Mouse (Mus musculus) liver, embryonic 11.5 days (tissue): ENCODE measurements around the gene Itga1. TPM values are rescaled to one million over a fixed set of nuclear protein-coding genes. Genes with fewer than 3 reads are reported as not detected.
A peak's percentile ranks its signal among the peaks of the same experiment; 100 is the strongest.

Experiments
- ATAC-seq: fragments of 200-750 bp; cut with Nextera tagmentation; replicated peaks from 2 replicates; pipeline ENCODE4 v1.8.0; 2017; ENCODE audit warnings: moderate number of reproducible peaks, mild to moderate bottlenecking, moderate TSS enrichment, moderate library complexity; ENCODE audit not compliant: low FRiP score
- DNase-seq: peaks from one replicate; pipeline ENCODE4 v3.0.0-alpha.2; 2017; ENCODE audit warnings: low spot score
- H3K27ac ChIP-seq: fragments of 300-500 bp; sonication (generic); 2 replicates; pipeline ENCODE4 v1.5.1; 2014; ENCODE audit warnings: mild to moderate bottlenecking, low read depth, low read length, control low read depth
- H3K27me3 ChIP-seq: fragments of 300-500 bp; sonication (generic); replicated peaks from 2 replicates; pipeline ENCODE4 v1.6.1; 2014; ENCODE audit warnings: low read length, mixed read lengths; ENCODE audit not compliant: control insufficient read depth, insufficient read depth
- H3K36me3 ChIP-seq: fragments of 300-500 bp; sonication (generic); 2 replicates; pipeline ENCODE4 v1.6.1; 2014; ENCODE audit warnings: mild to moderate bottlenecking, low read length, moderate library complexity, mixed read lengths; ENCODE audit not compliant: control insufficient read depth, insufficient read depth
- H3K4me1 ChIP-seq: fragments of 300-500 bp; sonication (generic); replicated peaks from 2 replicates; pipeline ENCODE4 v1.6.1; 2014; ENCODE audit warnings: low read length, mixed read lengths; ENCODE audit not compliant: control insufficient read depth, insufficient read depth
- H3K4me2 ChIP-seq: fragments of 300-500 bp; sonication (generic); 2 replicates; pipeline ENCODE4 v1.6.1; 2014; ENCODE audit warnings: mild to moderate bottlenecking, control low read depth, moderate library complexity
- H3K4me3 ChIP-seq: fragments of 300-500 bp; sonication (generic); 2 replicates; pipeline ENCODE4 v1.5.1; 2014; ENCODE audit warnings: low read depth, low read length, control low read depth
- H3K9ac ChIP-seq: fragments of 300-500 bp; sonication (generic); 2 replicates; pipeline ENCODE4 v1.6.1; 2014; ENCODE audit warnings: low read depth, low read length, control low read depth
- H3K9me3 ChIP-seq: fragments of 300-500 bp; sonication (generic); 2 replicates; pipeline ENCODE4 v1.6.1; 2016; ENCODE audit warnings: low read length, inconsistent platforms, mixed read lengths; ENCODE audit not compliant: control insufficient read depth
- whole genome bisulfite sequencing: fragments of 180-500 bp; shearing (Covaris S2); extraction: QIAGEN DNeasy Blood & Tissue Kit; methylation state at CpG from one replicate; pipeline ENCODE4 v1.1.7; 2014; 5-methylcytosine and 5-hydroxymethylcytosine counted together
- polyA plus RNA-seq: library from polyadenylated mRNA; unstranded; fragments of >200 nt; fragmentation: Nextera tagmentation; extraction: Ambion mirVana; gene quantifications from 2 replicates; pipeline ENCODE4 v1.2.1, GENCODE M21; 2014

The Itga1 gene
- polyA plus RNA-seq, 1 experiment from 2014 or later = 3.9 TPM

DNA sequence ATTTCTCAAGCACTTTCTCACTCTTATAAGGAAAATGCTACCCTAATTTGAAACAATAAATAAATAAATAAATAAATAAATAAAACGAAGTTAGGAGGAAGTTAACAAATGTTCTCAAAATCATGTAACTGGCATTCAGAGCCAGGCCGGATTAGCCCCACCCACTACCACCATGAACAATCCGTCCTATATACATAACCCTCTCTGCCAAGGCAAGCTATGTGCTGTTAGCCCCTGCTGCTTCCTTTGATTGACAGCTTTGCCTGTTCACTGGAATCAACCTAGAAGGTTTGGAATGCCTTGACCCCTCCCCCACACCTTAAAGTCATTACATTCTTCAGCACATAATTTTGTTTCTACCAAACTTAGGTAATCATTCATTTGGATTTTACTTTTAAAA lies 10.3 kb downstream of the Itga1 start:
- Histone ChIP-seq H3K9ac (no peak overlapping the region), H3K4me3 (no peak overlapping the region), H3K9me3 (no peaks in the 10 kb centered on the region), H3K36me3 (peaks cover 2% of the 10 kb centered on the region; the same call in 1 of the 2 replicates), H3K27ac (no peak overlapping the region; the same call in 1 of the 2 replicates), H3K4me2 (peak overlapping the region; percentile 98), H3K27me3 (no peaks in the 10 kb centered on the region), H3K4me1 (peaks cover 13% of the 10 kb centered on the region)
- 62% methylated on average over 3 of the region's 3 CpGs for WGBS
- DNase-seq (no peak), ATAC-seq (no peak)

DNA sequence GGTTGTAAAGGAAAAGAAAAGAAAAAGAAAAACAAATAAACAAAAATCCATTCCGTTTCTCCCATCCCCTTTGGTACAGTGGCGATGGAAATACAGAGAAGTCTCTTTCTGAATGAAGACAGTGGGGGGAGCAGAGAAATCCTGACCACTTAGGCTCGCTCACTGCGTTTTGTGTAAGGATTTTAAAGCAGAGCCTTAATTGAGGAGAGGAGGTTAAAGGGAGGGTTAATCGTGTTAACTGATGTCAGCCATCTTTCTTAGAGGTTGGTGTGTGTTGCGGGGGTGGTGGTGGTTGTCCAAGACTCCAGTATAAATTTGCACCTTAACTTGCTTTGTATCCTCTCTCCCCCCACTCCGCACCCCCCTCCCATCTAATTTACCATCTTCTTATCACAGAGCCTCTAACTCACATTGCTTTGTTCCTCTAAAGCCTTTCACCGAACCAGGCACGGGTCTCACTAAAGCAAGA lies 10.8 kb downstream of the Itga1 start:
- ATAC-seq (peak; percentile 32), DNase-seq (no peak)
- peak overlapping the region; percentile 82 for H3K4me3 ChIP-seq
- peaks cover 2% of the 10 kb centered on the region; the same call in 1 of the 2 replicates for H3K36me3 ChIP-seq
- peaks cover 13% of the 10 kb centered on the region for H3K4me1 ChIP-seq
- no peaks in the 10 kb centered on the region for H3K27me3 ChIP-seq
- peak overlapping the region; percentile 98 for H3K4me2 ChIP-seq
- no peaks in the 10 kb centered on the region for H3K9me3 ChIP-seq
- peak overlapping the region; percentile 97 for H3K27ac ChIP-seq
- 27% methylated on average over 9 of the region's 9 CpGs for WGBS
- peak overlapping the region; percentile 75 for H3K9ac ChIP-seq

DNA sequence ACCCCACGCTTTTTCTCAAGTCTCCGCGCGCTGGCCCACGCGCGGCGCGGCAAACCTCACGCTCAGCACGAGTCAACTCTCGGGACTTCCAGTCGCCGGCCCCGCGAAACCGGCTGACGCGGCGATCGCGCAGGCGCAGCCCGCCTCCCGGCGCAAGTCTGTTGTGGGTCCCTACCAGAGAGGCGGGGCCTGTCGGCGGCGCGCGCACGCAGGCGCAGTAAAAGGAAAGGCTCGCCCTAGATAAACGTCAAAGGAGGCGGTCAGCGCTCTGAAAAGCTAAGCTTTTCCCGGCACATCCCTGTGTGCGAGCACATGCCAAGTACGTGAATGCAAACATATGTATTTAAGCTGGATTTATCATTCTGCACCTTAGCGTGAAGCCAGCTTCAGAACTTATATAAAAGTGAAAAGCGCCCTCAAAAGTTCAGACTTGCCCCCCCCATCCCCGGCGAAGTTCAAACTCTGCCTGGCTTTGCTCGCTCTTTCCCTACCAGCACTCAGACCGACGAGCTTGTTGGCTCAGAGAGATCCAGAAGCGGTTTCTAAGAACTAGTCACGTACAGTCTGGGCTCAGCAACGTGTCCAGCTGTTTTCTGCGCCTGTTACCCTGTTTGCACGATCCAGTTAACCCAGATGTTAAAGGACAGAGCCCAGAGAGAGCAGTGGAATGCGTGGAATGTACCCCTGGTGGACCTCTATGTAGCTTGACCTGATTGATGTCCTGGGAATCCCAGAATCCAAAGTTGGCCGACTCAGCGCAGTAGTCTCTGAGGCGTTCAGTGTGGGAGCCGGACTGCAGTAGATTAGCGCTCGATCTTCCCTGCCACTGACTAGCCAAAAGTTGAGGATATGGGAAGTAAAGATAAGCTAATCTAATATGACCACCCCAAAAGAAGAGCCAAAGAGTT lies 11.4 kb downstream of the Itga1 start, which contains the start of gene Pelo:
Pelo (minus strand) TSS at position 118 of the 908 bp plus-strand sequence.
- Histone ChIP-seq H3K36me3 (peaks cover 2% of the 10 kb centered on the region; the same call in 1 of the 2 replicates), H3K4me3 (peak within 1 kb of the TSS; percentile 82), H3K9me3 (no peaks in the 10 kb centered on the region), H3K4me2 (peak within 1 kb of the TSS; percentile 98), H3K27ac (peak within 1 kb of the TSS; percentile 97), H3K27me3 (no peaks in the 10 kb centered on the region), H3K4me1 (peaks cover 13% of the 10 kb centered on the region), H3K9ac (peak within 1 kb of the TSS; percentile 91)
- DNase-seq = peak; percentile 88
- WGBS = under 1% methylated on average over 60 of the region's 60 CpGs
- ATAC-seq = peak; percentile 89

DNA sequence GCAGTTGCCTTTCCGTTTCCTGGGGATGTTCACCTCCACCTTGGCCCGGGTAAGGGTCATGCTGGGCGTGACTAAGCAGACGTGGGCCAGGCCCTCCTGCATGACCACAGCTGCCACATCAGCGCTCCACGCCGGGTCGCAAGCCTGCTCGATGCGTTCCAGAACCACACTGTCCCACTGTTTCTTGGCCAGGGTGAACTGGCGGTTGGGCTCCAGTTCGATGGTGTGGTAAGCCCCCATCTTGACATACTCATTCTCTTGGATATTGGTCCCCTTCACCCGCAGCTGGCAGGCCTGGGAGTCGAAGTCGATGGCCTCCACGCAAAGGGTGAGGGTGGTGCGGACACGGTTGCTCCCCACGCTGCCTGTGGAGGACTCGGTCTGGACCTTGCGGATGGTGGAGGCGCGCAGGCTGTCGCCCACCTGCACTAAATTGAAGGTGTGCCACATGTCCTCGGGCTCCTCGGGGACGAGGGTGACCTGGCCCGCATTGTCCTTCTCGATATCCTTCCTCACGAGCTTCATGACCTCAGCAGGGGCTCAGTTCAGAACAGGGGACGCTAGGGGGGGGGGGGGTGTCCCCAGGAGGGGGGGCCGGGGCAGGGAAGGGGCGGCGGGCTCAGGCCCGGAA lies 12.3 kb downstream of the Itga1 start:
- peaks cover 13% of the 10 kb centered on the region for H3K4me1 ChIP-seq
- peak; percentile 50 for ATAC-seq
- H3K9ac ChIP-seq = peak overlapping the region; percentile 91
- no peaks in the 10 kb centered on the region for H3K27me3 ChIP-seq
- H3K4me2 ChIP-seq = peak overlapping the region; percentile 98
- no peaks in the 10 kb centered on the region for H3K9me3 ChIP-seq
- H3K36me3 ChIP-seq = peaks cover 2% of the 10 kb centered on the region; the same call in 1 of the 2 replicates
- WGBS = 3% methylated on average over 34 of the region's 35 CpGs
- peak overlapping the region; percentile 82 for H3K4me3 ChIP-seq
- peak overlapping the region; percentile 97 for H3K27ac ChIP-seq
- DNase-seq = peak; percentile 55

DNA sequence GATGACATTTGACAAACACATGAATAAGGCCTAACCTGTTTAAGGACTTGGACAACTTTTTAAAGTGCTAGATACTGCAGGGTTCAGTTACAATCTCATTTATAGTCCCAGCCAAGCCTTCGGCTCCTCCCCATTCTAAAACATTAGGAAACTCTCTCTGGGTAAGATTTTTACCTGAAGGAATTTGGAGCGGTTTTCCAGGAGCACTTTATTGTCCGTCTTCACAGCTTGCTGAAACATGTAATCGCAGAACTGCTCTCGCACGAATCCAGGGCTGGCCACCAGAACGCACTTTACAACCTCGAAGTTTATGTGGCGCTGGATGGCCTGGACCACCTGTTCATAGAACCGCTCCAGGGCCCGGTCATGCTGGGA lies 12.8 kb downstream of the Itga1 start:
- H3K36me3 ChIP-seq = peaks cover 2% of the 10 kb centered on the region; the same call in 1 of the 2 replicates
- H3K9me3 ChIP-seq = no peaks in the 10 kb centered on the region
- no peak overlapping the region; the same call in 1 of the 2 replicates for H3K27ac ChIP-seq
- no peaks in the 10 kb centered on the region for H3K27me3 ChIP-seq
- no peak for DNase-seq
- peak overlapping the region; percentile 82 for H3K4me3 ChIP-seq
- peak overlapping the region; percentile 91 for H3K9ac ChIP-seq
- H3K4me2 ChIP-seq = peak overlapping the region; percentile 98
- WGBS = 46% methylated on average over 11 of the region's 11 CpGs
- peaks cover 13% of the 10 kb centered on the region for H3K4me1 ChIP-seq
- ATAC-seq = no peak

DNA sequence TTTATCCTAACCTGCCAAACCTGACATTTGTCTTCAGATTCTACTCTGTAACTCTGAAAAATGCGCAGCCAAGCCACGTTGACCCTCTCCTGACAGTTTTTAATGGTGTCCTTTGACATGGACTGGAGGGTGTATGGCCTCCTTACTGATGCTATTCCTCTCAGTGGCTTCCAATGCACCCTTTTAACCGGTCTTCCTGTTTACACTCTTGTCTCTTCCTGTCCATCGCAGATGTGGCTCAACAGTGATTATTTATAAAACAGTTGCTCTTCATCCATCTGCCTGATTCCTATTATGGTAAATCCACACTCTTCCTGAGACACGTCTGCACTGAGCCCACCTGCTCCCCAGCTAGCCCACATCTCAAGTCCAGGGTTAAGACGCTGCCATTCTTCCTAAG lies 15.8 kb downstream of the Itga1 start:
- DNase-seq (no peak), ATAC-seq (no peak)
- H3K4me3 ChIP-seq = no peak overlapping the region
- no peak overlapping the region for H3K4me2 ChIP-seq
- no peaks in the 10 kb centered on the region for H3K27me3 ChIP-seq
- H3K4me1 ChIP-seq = peaks cover 10% of the 10 kb centered on the region
- H3K9ac ChIP-seq = no peak overlapping the region
- WGBS = 72% methylated on average over 6 of the region's 6 CpGs
- peaks cover 2% of the 10 kb centered on the region; the same call in 1 of the 2 replicates for H3K36me3 ChIP-seq
- H3K27ac ChIP-seq = no peak overlapping the region
- H3K9me3 ChIP-seq = no peaks in the 10 kb centered on the region

DNA sequence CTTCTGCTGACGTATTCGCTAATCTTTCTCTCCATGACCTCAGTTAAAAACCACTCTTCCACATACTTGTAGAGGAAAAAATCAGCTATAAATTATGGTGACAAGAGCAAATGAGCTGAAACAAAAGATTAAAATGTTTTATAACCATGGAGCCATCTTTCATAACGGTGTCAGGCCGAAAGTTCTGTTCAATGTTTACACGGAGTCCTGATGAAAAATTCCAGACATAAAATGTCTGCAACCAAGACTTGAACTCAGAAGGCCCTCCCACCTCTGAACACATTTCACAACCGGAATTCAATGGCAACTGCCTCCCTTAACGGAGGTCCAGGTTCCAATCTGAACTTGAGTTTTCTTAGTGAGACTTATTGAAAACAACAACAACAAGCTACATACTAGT lies 19.4 kb downstream of the Itga1 start:
- WGBS = 84% methylated on average over 7 of the region's 7 CpGs
- H3K4me3 ChIP-seq = no peak overlapping the region
- no peak overlapping the region for H3K4me2 ChIP-seq
- no peak for DNase-seq
- ATAC-seq = no peak
- no peak overlapping the region for H3K9ac ChIP-seq
- no peak overlapping the region for H3K27ac ChIP-seq
- no peaks in the 10 kb centered on the region for H3K4me1 ChIP-seq
- H3K36me3 ChIP-seq = no peaks in the 10 kb centered on the region; the same call in 1 of the 2 replicates
- no peaks in the 10 kb centered on the region for H3K9me3 ChIP-seq
- H3K27me3 ChIP-seq = no peaks in the 10 kb centered on the region

DNA sequence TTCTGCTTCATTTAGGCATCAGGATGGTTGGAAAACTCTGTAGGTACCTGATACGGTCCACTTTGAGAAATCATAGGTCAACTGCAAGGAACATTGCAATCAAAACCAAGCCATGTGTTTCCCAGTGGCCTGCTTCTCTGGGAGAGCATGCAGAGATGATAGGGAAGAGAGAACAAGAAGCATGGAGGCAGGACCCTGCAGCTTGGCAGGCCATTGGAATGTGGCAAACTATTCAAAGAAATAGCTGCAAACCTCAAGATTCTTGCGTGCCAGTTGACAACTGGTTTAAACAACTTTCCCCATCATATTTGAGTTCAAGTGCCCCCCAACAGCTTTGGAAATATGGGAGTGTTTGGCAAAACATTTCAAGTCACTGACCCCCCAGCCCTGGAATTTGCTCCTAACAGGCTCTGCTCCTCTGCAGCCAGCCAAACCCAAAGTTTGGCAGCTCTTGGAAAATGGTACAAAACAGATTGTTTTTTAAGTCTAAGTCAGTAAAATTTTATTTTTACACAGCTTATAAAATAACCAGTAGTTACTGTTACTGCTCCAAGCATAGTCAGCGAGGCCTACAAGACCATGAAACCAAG lies 21.7 kb downstream of the Itga1 start:
- Histone ChIP-seq H3K27me3 (no peaks in the 10 kb centered on the region), H3K4me3 (no peak overlapping the region), H3K4me2 (no peak overlapping the region), H3K27ac (no peak overlapping the region), H3K9me3 (no peaks in the 10 kb centered on the region), H3K9ac (no peak overlapping the region), H3K4me1 (no peaks in the 10 kb centered on the region), H3K36me3 (no peaks in the 10 kb centered on the region)
- ATAC-seq (no peak), DNase-seq (no peak)
- 87% methylated on average over 3 of the region's 3 CpGs for WGBS
